Mouse (Mus musculus): ENCODE results near the gene Osbp2. TPM values are rescaled to one million over a fixed set of nuclear protein-coding genes. Genes with fewer than 3 reads are reported as not detected.

The Osbp2 gene
- polyA plus RNA-seq, 1 experiment from 2014 or later = 21.2 TPM

DNA sequence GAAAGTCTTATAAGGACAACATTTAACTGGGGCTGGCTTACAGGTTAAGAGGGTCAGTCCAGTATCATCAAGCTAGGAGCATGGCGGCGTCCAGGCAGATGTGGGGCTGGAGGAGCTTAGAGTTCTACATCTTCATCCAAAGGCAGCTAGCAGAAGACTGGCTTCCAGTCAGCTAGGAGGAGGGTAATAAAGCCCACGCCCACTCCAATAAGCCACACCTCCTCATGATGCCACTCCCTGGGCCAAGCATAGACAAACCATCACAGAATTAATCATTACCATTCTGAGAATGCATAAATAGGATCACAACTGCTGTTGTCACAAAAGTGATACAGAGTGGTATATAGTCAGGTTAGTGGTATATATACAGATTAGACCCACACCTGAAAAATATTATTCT, 73.8 kb downstream of the Osbp2 start:
- no peak for DNase-seq
- WGBS = 57% methylated on average over 3 of the region's 3 CpGs
- H3K9ac ChIP-seq (replicated peaks; ENCODE audit: low read length) = no peak overlapping the region

DNA sequence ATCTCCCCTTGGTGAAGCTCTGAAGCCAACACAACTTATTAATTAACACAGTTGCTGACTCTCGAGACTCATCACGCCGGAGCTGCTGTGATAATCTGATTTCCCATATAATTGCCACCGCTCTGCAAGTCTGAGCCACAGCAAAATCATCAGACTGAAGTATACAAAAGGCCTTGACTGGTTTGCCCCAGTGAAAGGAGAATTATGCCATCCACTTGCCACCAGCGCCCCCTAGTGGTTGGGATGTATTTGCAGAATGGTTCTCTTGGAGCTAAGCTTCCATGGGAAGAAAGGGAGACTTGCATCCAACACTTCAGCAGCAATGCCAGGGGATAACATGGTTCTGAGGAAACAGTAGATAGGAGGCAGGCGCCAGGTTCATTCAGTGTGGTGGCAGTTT, 77.1 kb downstream of the Osbp2 start:
- no peak overlapping the region for H3K9ac ChIP-seq (replicated peaks; ENCODE audit: low read length)
- no peaks in the 10 kb centered on the region for H3K27me3 ChIP-seq (ENCODE audit: control insufficient read depth, insufficient read depth, low read length)
- ATAC-seq (ENCODE audit: low FRiP score, low TSS enrichment) (no peak), DNase-seq (peak; percentile 96)
- H3K4me3 ChIP-seq (replicated peaks; ENCODE audit: low read depth, low read length) = no peak overlapping the region
- no peak overlapping the region for H3K27ac ChIP-seq (replicated peaks; ENCODE audit: low read depth, low read length)
- no peaks in the 10 kb centered on the region for H3K9me3 ChIP-seq (ENCODE audit: control insufficient read depth, low read length)
- WGBS = 10% methylated on average over 6 of the region's 6 CpGs
- H3K36me3 ChIP-seq (ENCODE audit: control insufficient read depth, insufficient read depth, low read length) = no peaks in the 10 kb centered on the region
- H3K4me2 ChIP-seq (ENCODE audit: low read length) = no peak overlapping the region
- H3K4me1 ChIP-seq (ENCODE audit: control insufficient read depth, insufficient read depth, low read length) = no peaks in the 10 kb centered on the region

More for the DNA sequence above, 73.8 kb downstream of the Osbp2 start:
- no peak overlapping the region for H3K4me2 ChIP-seq (ENCODE audit: low read length)
- no peaks in the 10 kb centered on the region for H3K4me1 ChIP-seq (ENCODE audit: control insufficient read depth, insufficient read depth, low read length)
- H3K27ac ChIP-seq (replicated peaks; ENCODE audit: low read depth, low read length) = no peak overlapping the region
- no peak overlapping the region for H3K4me3 ChIP-seq (replicated peaks; ENCODE audit: low read depth, low read length)
- no peaks in the 10 kb centered on the region for H3K9me3 ChIP-seq (ENCODE audit: control insufficient read depth, low read length)
- no peaks in the 10 kb centered on the region for H3K27me3 ChIP-seq (ENCODE audit: control insufficient read depth, insufficient read depth, low read length)
- H3K36me3 ChIP-seq (ENCODE audit: control insufficient read depth, insufficient read depth, low read length) = no peaks in the 10 kb centered on the region
- no peak for ATAC-seq (ENCODE audit: low FRiP score, low TSS enrichment)

DNA sequence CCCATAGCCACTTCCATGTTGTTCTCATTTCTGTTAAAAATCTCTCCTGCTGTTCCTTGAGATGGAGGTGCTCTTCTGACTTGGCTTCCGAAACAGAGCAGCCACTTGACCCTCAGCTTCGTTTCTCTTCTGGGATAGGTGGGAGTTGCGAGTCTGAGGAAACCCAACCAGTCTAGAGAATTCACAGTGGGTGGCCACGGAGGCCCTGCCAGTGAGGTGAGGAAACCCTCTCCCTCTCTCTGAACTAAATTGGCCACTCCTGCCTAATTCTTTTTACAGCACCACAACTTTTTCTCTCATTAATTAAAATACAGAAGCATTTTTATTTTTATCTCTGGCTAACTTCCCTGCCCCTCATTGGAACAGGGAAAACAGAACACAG, 88.4 kb downstream of the Osbp2 start:
- 55% methylated on average over 4 of the region's 4 CpGs for WGBS
- Histone ChIP-seq H3K27me3 (ENCODE audit: control insufficient read depth, insufficient read depth, low read length) (no peaks in the 10 kb centered on the region; the same call in 1 of the 2 replicates), H3K9ac (replicated peaks; ENCODE audit: low read length) (0 out of 2 replicates have a peak overlapping the region, but pooled peaks have one; percentile 92), H3K4me2 (ENCODE audit: low read length) (peak overlapping the region; percentile 84), H3K4me3 (replicated peaks; ENCODE audit: low read depth, low read length) (peak overlapping the region; percentile 62), H3K4me1 (ENCODE audit: control insufficient read depth, insufficient read depth, low read length) (peaks cover 14% of the 10 kb centered on the region; the same call in 1 of the 2 replicates), H3K27ac (replicated peaks; ENCODE audit: low read depth, low read length) (no peak overlapping the region), H3K36me3 (ENCODE audit: control insufficient read depth, insufficient read depth, low read length) (no peaks in the 10 kb centered on the region), H3K9me3 (ENCODE audit: control insufficient read depth, low read length) (no peaks in the 10 kb centered on the region)
- ATAC-seq (ENCODE audit: low FRiP score, low TSS enrichment) (no peak), DNase-seq (no peak)

DNA sequence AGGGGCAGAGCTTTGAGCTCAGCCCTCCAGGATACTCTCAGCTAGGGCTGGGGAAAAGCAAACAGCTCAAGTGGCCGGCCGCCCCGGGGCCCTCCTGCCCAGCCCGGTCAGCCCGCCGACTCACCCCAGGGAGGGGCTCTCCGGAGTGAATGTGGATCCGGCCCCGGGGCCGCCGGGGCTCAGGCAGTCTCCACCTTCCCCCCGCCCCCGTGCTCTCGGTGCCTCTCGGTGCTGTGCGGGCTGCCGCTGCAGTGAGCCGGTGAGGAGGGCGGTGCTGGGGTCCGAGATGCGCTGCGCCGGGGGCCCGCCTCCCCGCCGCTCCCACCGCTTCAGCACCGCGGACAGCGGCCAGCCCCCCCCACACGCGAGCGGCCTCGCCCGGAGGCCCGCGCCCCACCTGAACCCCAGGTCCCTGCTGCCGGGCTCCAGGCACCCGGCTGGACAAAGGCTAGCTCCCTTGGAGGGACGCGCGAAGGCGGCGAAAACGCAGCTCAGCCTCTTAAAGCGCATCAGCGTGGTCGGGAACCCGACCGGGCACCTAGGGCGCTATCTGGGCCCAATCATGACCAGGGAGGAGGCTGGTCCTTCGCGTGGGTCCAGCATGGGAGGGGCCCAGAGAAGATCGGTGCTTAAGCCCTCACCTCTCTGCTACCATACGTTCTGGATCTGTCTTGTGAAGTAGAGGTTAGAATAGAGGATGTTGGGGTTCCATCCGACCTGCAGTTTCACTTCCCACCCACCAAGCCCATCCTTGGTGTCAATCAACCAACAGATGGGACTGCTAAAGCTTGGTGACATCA, 89.0 kb downstream of the Osbp2 start:
- 0 out of 2 replicates have a peak, but pooled peaks cover under 1% of the 10 kb centered on the region for H3K36me3 ChIP-seq (ENCODE audit: control insufficient read depth, insufficient read depth, low read length)
- H3K9me3 ChIP-seq (ENCODE audit: control insufficient read depth, low read length) = no peaks in the 10 kb centered on the region
- H3K27me3 ChIP-seq (ENCODE audit: control insufficient read depth, insufficient read depth, low read length) = no peaks in the 10 kb centered on the region; the same call in 1 of the 2 replicates
- peak overlapping the region; percentile 83 for H3K27ac ChIP-seq (replicated peaks; ENCODE audit: low read depth, low read length)
- peak overlapping the region; percentile 92 for H3K9ac ChIP-seq (replicated peaks; ENCODE audit: low read length)
- peak overlapping the region; percentile 62 for H3K4me3 ChIP-seq (replicated peaks; ENCODE audit: low read depth, low read length)
- WGBS = under 1% methylated on average over 56 of the region's 56 CpGs
- H3K4me2 ChIP-seq (ENCODE audit: low read length) = peak overlapping the region; percentile 84
- H3K4me1 ChIP-seq (ENCODE audit: control insufficient read depth, insufficient read depth, low read length) = peaks cover 14% of the 10 kb centered on the region; the same call in 1 of the 2 replicates
- peak; percentile 71 for DNase-seq
- peak; percentile 77 for ATAC-seq (ENCODE audit: low FRiP score, low TSS enrichment)

DNA sequence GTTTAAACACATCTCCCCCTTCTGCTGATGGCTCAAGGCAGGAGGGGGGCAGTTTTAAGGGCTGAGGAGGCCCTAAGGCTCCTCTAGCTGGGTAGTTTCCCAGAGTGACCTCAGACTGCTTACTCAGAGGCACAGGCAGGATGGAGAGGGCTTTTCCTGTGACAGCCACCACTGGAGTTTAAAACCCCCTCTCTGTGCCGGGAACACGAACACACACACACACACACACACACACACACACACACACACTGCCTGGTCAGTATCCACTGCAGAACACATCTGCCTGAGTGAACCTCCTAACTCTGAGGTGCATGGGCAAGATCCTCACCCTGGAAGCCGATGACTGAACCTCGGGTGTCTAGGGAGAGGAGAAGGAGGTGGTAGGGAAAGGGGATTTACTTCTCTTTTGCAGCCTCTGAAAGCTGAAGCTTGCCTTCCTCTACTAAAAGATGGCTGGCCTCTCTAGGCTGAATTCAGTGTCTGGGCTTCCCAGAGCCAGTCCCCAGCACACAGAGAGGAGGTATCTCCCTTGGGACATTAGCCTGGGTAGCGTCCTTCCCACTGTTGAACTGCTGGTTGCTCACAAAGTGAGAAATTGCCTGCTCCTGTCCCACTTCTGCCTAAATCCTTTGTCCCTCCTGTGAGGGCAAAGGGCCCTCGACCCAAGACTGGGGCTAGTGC, 89.8 kb downstream of the Osbp2 start:
- H3K4me1 ChIP-seq (ENCODE audit: control insufficient read depth, insufficient read depth, low read length) = peaks cover 14% of the 10 kb centered on the region; the same call in 1 of the 2 replicates
- H3K4me3 ChIP-seq (replicated peaks; ENCODE audit: low read depth, low read length) = peak overlapping the region; percentile 62
- H3K9me3 ChIP-seq (ENCODE audit: control insufficient read depth, low read length) = no peaks in the 10 kb centered on the region
- H3K4me2 ChIP-seq (ENCODE audit: low read length) = peak overlapping the region; percentile 84
- H3K27me3 ChIP-seq (ENCODE audit: control insufficient read depth, insufficient read depth, low read length) = no peaks in the 10 kb centered on the region; the same call in 1 of the 2 replicates
- WGBS = 20% methylated on average over 6 of the region's 6 CpGs
- peak overlapping the region; percentile 92 for H3K9ac ChIP-seq (replicated peaks; ENCODE audit: low read length)
- DNase-seq (peak; percentile 61), ATAC-seq (ENCODE audit: low FRiP score, low TSS enrichment) (peak; percentile 21; the same call in 1 of the 2 replicates)
- peak overlapping the region; percentile 83 for H3K27ac ChIP-seq (replicated peaks; ENCODE audit: low read depth, low read length)
- 0 out of 2 replicates have a peak, but pooled peaks cover 5% of the 10 kb centered on the region for H3K36me3 ChIP-seq (ENCODE audit: control insufficient read depth, insufficient read depth, low read length)

DNA sequence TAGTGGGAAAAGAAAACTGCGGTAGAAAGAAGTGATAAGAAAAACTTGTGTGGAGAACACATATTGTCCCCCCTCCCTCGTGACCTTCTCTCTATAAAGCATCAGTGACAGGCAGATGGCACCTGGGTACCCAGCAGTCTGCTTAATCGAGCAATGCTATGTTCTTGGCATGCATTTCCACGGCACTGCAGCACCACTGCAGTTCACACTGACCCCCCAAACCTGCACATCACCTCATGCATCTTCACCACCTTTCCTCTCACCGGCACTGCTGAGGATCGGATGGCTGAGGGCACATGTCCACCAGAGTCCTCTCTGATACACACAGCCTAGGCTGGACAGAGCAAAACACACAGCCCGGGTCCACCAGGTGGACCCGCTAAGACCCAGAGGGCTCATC, 90.6 kb downstream of the Osbp2 start:
- DNase-seq (no peak), ATAC-seq (ENCODE audit: low FRiP score, low TSS enrichment) (no peak)
- H3K9ac ChIP-seq (replicated peaks; ENCODE audit: low read length) = peak overlapping the region; percentile 92; the same call in 1 of the 2 replicates
- H3K27ac ChIP-seq (replicated peaks; ENCODE audit: low read depth, low read length) = no peak overlapping the region
- H3K27me3 ChIP-seq (ENCODE audit: control insufficient read depth, insufficient read depth, low read length) = no peaks in the 10 kb centered on the region; the same call in 1 of the 2 replicates
- WGBS = 76% methylated on average over 8 of the region's 8 CpGs
- H3K4me3 ChIP-seq (replicated peaks; ENCODE audit: low read depth, low read length) = peak overlapping the region; percentile 62
- no peaks in the 10 kb centered on the region for H3K9me3 ChIP-seq (ENCODE audit: control insufficient read depth, low read length)
- H3K4me2 ChIP-seq (ENCODE audit: low read length) = peak overlapping the region; percentile 84
- peaks cover 14% of the 10 kb centered on the region; the same call in 1 of the 2 replicates for H3K4me1 ChIP-seq (ENCODE audit: control insufficient read depth, insufficient read depth, low read length)
- H3K36me3 ChIP-seq (ENCODE audit: control insufficient read depth, insufficient read depth, low read length) = 0 out of 2 replicates have a peak, but pooled peaks cover 5% of the 10 kb centered on the region

DNA sequence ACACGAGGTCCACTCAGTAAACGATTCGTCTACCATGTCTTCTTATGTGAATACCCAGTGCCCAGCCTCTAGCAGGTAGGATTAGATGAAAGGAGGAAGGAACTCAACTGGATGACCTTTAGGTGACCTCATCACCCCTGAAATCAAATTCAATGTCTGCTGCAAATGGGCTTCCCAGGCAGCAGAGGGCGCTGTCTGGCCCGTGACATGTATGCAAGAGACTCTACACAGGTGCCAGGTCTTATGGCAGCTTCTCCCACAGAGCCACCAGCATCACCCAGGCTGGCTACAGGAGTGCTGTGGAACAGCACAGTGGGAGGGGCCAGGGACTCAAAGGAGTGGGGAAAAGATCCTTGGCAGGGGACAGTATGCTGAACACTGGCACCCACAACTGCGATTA, 92.4 kb downstream of the Osbp2 start:
- ATAC-seq (ENCODE audit: low FRiP score, low TSS enrichment) (no peak), DNase-seq (no peak)
- peaks cover 14% of the 10 kb centered on the region; the same call in 1 of the 2 replicates for H3K4me1 ChIP-seq (ENCODE audit: control insufficient read depth, insufficient read depth, low read length)
- H3K27ac ChIP-seq (replicated peaks; ENCODE audit: low read depth, low read length) = no peak overlapping the region
- H3K4me3 ChIP-seq (replicated peaks; ENCODE audit: low read depth, low read length) = no peak overlapping the region
- no peaks in the 10 kb centered on the region for H3K9me3 ChIP-seq (ENCODE audit: control insufficient read depth, low read length)
- WGBS = 58% methylated on average over 6 of the region's 6 CpGs
- H3K27me3 ChIP-seq (ENCODE audit: control insufficient read depth, insufficient read depth, low read length) = no peaks in the 10 kb centered on the region; the same call in 1 of the 2 replicates
- H3K9ac ChIP-seq (replicated peaks; ENCODE audit: low read length) = no peak overlapping the region
- H3K4me2 ChIP-seq (ENCODE audit: low read length) = no peak overlapping the region
- H3K36me3 ChIP-seq (ENCODE audit: control insufficient read depth, insufficient read depth, low read length) = 0 out of 2 replicates have a peak, but pooled peaks cover 5% of the 10 kb centered on the region

DNA sequence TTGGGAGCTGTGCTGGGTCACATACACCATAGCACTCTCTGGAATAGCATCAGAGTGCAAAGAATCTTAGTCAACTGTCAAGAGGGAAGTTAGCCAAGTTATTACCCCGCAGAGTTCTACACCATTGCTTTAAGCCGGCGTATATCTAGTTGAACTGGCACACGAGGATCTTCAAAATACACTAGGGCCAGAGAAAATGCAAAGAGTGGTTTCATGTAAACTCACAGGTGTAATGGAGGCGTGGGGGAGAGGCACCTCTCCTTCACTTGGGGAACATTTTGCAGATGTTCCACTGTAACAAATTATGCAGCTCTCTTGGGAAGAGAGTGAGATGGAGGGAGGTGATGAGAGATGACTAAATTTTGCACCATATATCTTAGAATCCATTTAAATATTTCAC, 95.9 kb downstream of the Osbp2 start:
- 0 out of 2 replicates have a peak, but pooled peaks cover 5% of the 10 kb centered on the region for H3K36me3 ChIP-seq (ENCODE audit: control insufficient read depth, insufficient read depth, low read length)
- no peak overlapping the region for H3K4me2 ChIP-seq (ENCODE audit: low read length)
- H3K4me3 ChIP-seq (replicated peaks; ENCODE audit: low read depth, low read length) = no peak overlapping the region
- H3K9ac ChIP-seq (replicated peaks; ENCODE audit: low read length) = no peak overlapping the region
- no peaks in the 10 kb centered on the region for H3K27me3 ChIP-seq (ENCODE audit: control insufficient read depth, insufficient read depth, low read length)
- WGBS = 87% methylated on average over 5 of the region's 5 CpGs
- 0 out of 2 replicates have a peak, but pooled peaks cover under 1% of the 10 kb centered on the region for H3K4me1 ChIP-seq (ENCODE audit: control insufficient read depth, insufficient read depth, low read length)
- ATAC-seq (ENCODE audit: low FRiP score, low TSS enrichment) (no peak), DNase-seq (no peak)
- no peaks in the 10 kb centered on the region for H3K9me3 ChIP-seq (ENCODE audit: control insufficient read depth, low read length)
- H3K27ac ChIP-seq (replicated peaks; ENCODE audit: low read depth, low read length) = no peak overlapping the region

All from midbrain, embryonic 14.5 days (tissue).